ENCODE assay signal across 8 mouse cellular contexts in genomic region chr5:17419215-17419820, GRCm38 (mm10). TPM values are rescaled to one million over a fixed set of nuclear protein-coding genes. Genes with fewer than 3 reads are reported as not detected.
DNase-seq lines count a peak whose midpoint lies in the region; ATAC-seq and TF ChIP-seq lines count a peak whose summit lies in the region.

No protein-coding gene starts in this region.

- no peak overlapping the region for H3K4me3 ChIP-seq in liver, adult 2 months (ENCODE audit: insufficient read depth, low read depth, low read length)
- H3K4me3 ChIP-seq in liver, embryonic 12.5 days = no peak overlapping the region
- no peak overlapping the region for H3K4me3 ChIP-seq in embryonic facial prominence, embryonic 11.5 days (ENCODE audit: low read depth, low read length)
- no peak overlapping the region for H3K4me3 ChIP-seq in neural tube, embryonic 11.5 days (ENCODE audit: low read depth, low read length)

- WGBS in liver, adult 2 months = 85% methylated on average over 1 of the region's 1 CpGs
- 57% methylated on average over 1 of the region's 1 CpGs for WGBS in liver, embryonic 12.5 days (ENCODE audit: insufficient replicate concordance)
- 58% methylated on average over 1 of the region's 1 CpGs for WGBS in embryonic facial prominence, embryonic 11.5 days
- WGBS in neural tube, embryonic 11.5 days = 47% methylated on average over 1 of the region's 1 CpGs

- ATAC-seq in liver, embryonic 12.5 days = no peak
- ATAC-seq in embryonic facial prominence, embryonic 11.5 days (replicated peaks; ENCODE audit: insufficient number of reproducible peaks, low FRiP score, low TSS enrichment, low read depth) = peak; percentile 89
- peak; percentile 54 for ATAC-seq in neural tube, embryonic 11.5 days (ENCODE audit: insufficient read depth, low FRiP score, low TSS enrichment)
- ATAC-seq in activated CD4-positive, CD25-positive, alpha-beta regulatory T cell, adult 4 months = no peak

- no peaks in the 10 kb centered on the region for H3K27me3 ChIP-seq in liver, adult 2 months (ENCODE audit: control insufficient read depth, insufficient read depth, low read length)
- H3K27me3 ChIP-seq in liver, embryonic 12.5 days (replicated peaks) = no peaks in the 10 kb centered on the region
- H3K27me3 ChIP-seq in embryonic facial prominence, embryonic 11.5 days (ENCODE audit: control insufficient read depth, insufficient read depth, low read length) = no peaks in the 10 kb centered on the region
- no peaks in the 10 kb centered on the region for H3K27me3 ChIP-seq in neural tube, embryonic 11.5 days (ENCODE audit: control insufficient read depth, insufficient read depth, low read length)

- DNase-seq in liver, adult 2 months (ENCODE audit: extremely low read depth, low read depth, low spot score) = peak; percentile 86
- DNase-seq in embryonic facial prominence, embryonic 11.5 days (ENCODE audit: low spot score) = peak; percentile 42
- DNase-seq in kidney, adult 8-10 months = peak; percentile 46 to 74
- peak; percentile 45 for DNase-seq in neural tube, embryonic 11.5 days (ENCODE audit: low spot score)
- DNase-seq in right cerebral cortex, postnatal 4 days = no peak
- no peak for DNase-seq in right cerebral cortex, postnatal 10 days (ENCODE audit: low spot score in 2 of 2)

- H3K27ac ChIP-seq in liver, adult 2 months (replicated peaks; ENCODE audit: insufficient read depth, low read depth, low read length) = peak overlapping the region; percentile 28; the same call in 1 of the 2 replicates
- no peak overlapping the region for H3K27ac ChIP-seq in liver, embryonic 12.5 days
- no peak overlapping the region for H3K27ac ChIP-seq in embryonic facial prominence, embryonic 11.5 days (replicated peaks; ENCODE audit: low read depth, low read length)
- no peak overlapping the region for H3K27ac ChIP-seq in neural tube, embryonic 11.5 days (ENCODE audit: low read depth, low read length)

- peaks cover 4% of the 10 kb centered on the region; the same call in 1 of the 2 replicates for H3K4me1 ChIP-seq in liver, adult 2 months (ENCODE audit: control insufficient read depth, insufficient read depth, low read length)
- H3K4me1 ChIP-seq in liver, embryonic 12.5 days = no peaks in the 10 kb centered on the region
- H3K4me1 ChIP-seq in embryonic facial prominence, embryonic 11.5 days (ENCODE audit: control insufficient read depth, insufficient read depth, low read length) = no peaks in the 10 kb centered on the region
- 0 out of 2 replicates have a peak, but pooled peaks cover 3% of the 10 kb centered on the region for H3K4me1 ChIP-seq in neural tube, embryonic 11.5 days (ENCODE audit: control insufficient read depth, insufficient read depth, low read length)

- TF ChIP-seq CTCF in liver, adult 2 months (IDR thresholded peaks at IDR 0.05; ENCODE audit: low read depth, low read length) = no peak

- no peak for TF ChIP-seq POLR2A in liver, adult 2 months (IDR thresholded peaks at IDR 0.05; ENCODE audit: extremely low read depth, insufficient read depth, low read length)

- no peaks in the 10 kb centered on the region for H3K79me2 ChIP-seq in liver, adult 2 months (ENCODE audit: control insufficient read depth, insufficient read depth, low read length)

- no peaks in the 10 kb centered on the region for H3K9me3 ChIP-seq in liver, embryonic 12.5 days (replicated peaks)
- H3K9me3 ChIP-seq in embryonic facial prominence, embryonic 11.5 days (replicated peaks; ENCODE audit: control insufficient read depth, low read length) = no peaks in the 10 kb centered on the region
- no peaks in the 10 kb centered on the region for H3K9me3 ChIP-seq in neural tube, embryonic 11.5 days (ENCODE audit: control insufficient read depth, low read length)

- no peaks in the 10 kb centered on the region for H3K36me3 ChIP-seq in liver, adult 2 months (ENCODE audit: control insufficient read depth, insufficient read depth, low read length)
- H3K36me3 ChIP-seq in liver, embryonic 12.5 days = no peaks in the 10 kb centered on the region
- H3K36me3 ChIP-seq in embryonic facial prominence, embryonic 11.5 days (replicated peaks; ENCODE audit: control insufficient read depth, insufficient read depth, low read depth, low read length) = no peaks in the 10 kb centered on the region
- H3K36me3 ChIP-seq in neural tube, embryonic 11.5 days (ENCODE audit: control insufficient read depth, insufficient read depth, low read length) = no peaks in the 10 kb centered on the region

- H3K4me2 ChIP-seq in liver, embryonic 12.5 days = no peak overlapping the region
- no peak overlapping the region for H3K4me2 ChIP-seq in embryonic facial prominence, embryonic 11.5 days (ENCODE audit: low read depth, low read length)
- no peak overlapping the region for H3K4me2 ChIP-seq in neural tube, embryonic 11.5 days (ENCODE audit: low read depth)

- no peak overlapping the region for H3K9ac ChIP-seq in liver, adult 2 months (ENCODE audit: low read depth, low read length)
- H3K9ac ChIP-seq in liver, embryonic 12.5 days = no peak overlapping the region
- H3K9ac ChIP-seq in embryonic facial prominence, embryonic 11.5 days (replicated peaks; ENCODE audit: low read length) = no peak overlapping the region
- no peak overlapping the region for H3K9ac ChIP-seq in neural tube, embryonic 11.5 days (ENCODE audit: low read length)

RNA-seq across cellular contexts. Expression of gene Speer4f2, which starts 46.3 kb away (rescaled TPM):
- not detected in 2 replicates for total RNA-seq in liver, adult 2 months (2014; rRNA removed)
- polyA plus RNA-seq in liver, adult 2 months (2012; rRNA removed) = not detected in 2 replicates
- polyA plus RNA-seq in liver, embryonic 12.5 days (2016; fragmentation: Nextera tagmentation; extraction: Ambion mirVana) = not detected in 2 replicates
- polyA plus RNA-seq in embryonic facial prominence, embryonic 11.5 days (2014; fragmentation: Nextera tagmentation; extraction: Ambion mirVana) = not detected in 2 replicates
- polyA plus RNA-seq in neural tube, embryonic 11.5 days (2014; fragmentation: Nextera tagmentation; extraction: Ambion mirVana) = not detected in 2 replicates
- not detected for polyA plus RNA-seq in activated CD4-positive, CD25-positive, alpha-beta regulatory T cell, adult 4 months (2017; shearing (Covaris generic))

RNA-seq across cellular contexts. Expression of gene Speer4f1, which starts 56.6 kb away (rescaled TPM):
- total RNA-seq in liver, adult 2 months (2014; rRNA removed) = not detected in 2 replicates
- not detected in 2 replicates for polyA plus RNA-seq in liver, adult 2 months (2012; rRNA removed)
- not detected in 2 replicates for polyA plus RNA-seq in liver, embryonic 12.5 days (2016; fragmentation: Nextera tagmentation; extraction: Ambion mirVana)
- polyA plus RNA-seq in embryonic facial prominence, embryonic 11.5 days (2014; fragmentation: Nextera tagmentation; extraction: Ambion mirVana) = not detected in 2 replicates
- not detected in 2 replicates for polyA plus RNA-seq in neural tube, embryonic 11.5 days (2014; fragmentation: Nextera tagmentation; extraction: Ambion mirVana)
- polyA plus RNA-seq in activated CD4-positive, CD25-positive, alpha-beta regulatory T cell, adult 4 months (2017; shearing (Covaris generic)) = not detected

Comparison
In these comparisons a context has a peak if more than half of its experiments do, and no peak if none do; other contexts are left out.
1. DNase-seq: peak in liver, adult 2 months (single experiment), embryonic facial prominence, embryonic 11.5 days (single experiment), kidney, adult 8-10 months (2 of 2) and neural tube, embryonic 11.5 days (single experiment); none in right cerebral cortex, postnatal 4 days (single experiment) and right cerebral cortex, postnatal 10 days (0 of 2).
2. ATAC-seq: peak in embryonic facial prominence, embryonic 11.5 days (single experiment) and neural tube, embryonic 11.5 days (single experiment); none in liver, embryonic 12.5 days (single experiment) and activated CD4-positive, CD25-positive, alpha-beta regulatory T cell, adult 4 months (single experiment).